Mouse (Mus musculus): ENCODE measurements around the gene Dnah17.

Gene Dnah17

GRCm38 (mm10) chr11:117983770-117984169 is 146.7 kb downstream of the Dnah17 start:
- Histone ChIP-seq H3K4me1 (replicated peaks; ENCODE audit: low read depth, low read length) (peaks cover 83% of the 10 kb centered on the region), H3K36me3 (ENCODE audit: insufficient read depth, low read length) (no peaks in the 10 kb centered on the region), H3K4me3 (replicated peaks; ENCODE audit: low read length) (no peak overlapping the region), H3K27me3 (ENCODE audit: insufficient read depth, low read length) (no peaks in the 10 kb centered on the region), H3K9me3 (ENCODE audit: low read length) (no peaks in the 10 kb centered on the region)
- TF ChIP-seq CTCF (conservative IDR thresholded peaks at IDR 0.05; ENCODE audit: low read length) (no peak), NANOG (IDR thresholded peaks at IDR 0.05; ENCODE audit: borderline replicate concordance, low read length) (no peak), POU5F1 (IDR thresholded peaks at IDR 0.05; ENCODE audit: borderline replicate concordance, low read length) (no peak)

- Histone ChIP-seq H3K4me3 (replicated peaks; ENCODE audit: low read length) (no peak overlapping the region; the same call in 1 of the 2 replicates), H3K36me3 (ENCODE audit: insufficient read depth, low read length) (no peaks in the 10 kb centered on the region), H3K27me3 (ENCODE audit: insufficient read depth, low read length) (no peaks in the 10 kb centered on the region), H3K9me3 (ENCODE audit: low read length) (no peaks in the 10 kb centered on the region), H3K4me1 (replicated peaks; ENCODE audit: low read depth, low read length) (peaks cover 81% of the 10 kb centered on the region)
- TF ChIP-seq CTCF (conservative IDR thresholded peaks at IDR 0.05; ENCODE audit: low read length) (no peak), POU5F1 (IDR thresholded peaks at IDR 0.05; ENCODE audit: borderline replicate concordance, low read length) (no peak), NANOG (IDR thresholded peaks at IDR 0.05; ENCODE audit: borderline replicate concordance, low read length) (no peak)
Observed at GRCm38 (mm10) chr11:117982426-117982825, 148.0 kb downstream of the Dnah17 start.

GRCm38 (mm10) chr11:117979388-117979787 is 151.0 kb downstream of the Dnah17 start:
- peaks cover 94% of the 10 kb centered on the region for H3K4me1 ChIP-seq (replicated peaks; ENCODE audit: low read depth, low read length)
- peak overlapping the region; percentile 23; the same call in 1 of the 2 replicates for H3K4me3 ChIP-seq (replicated peaks; ENCODE audit: low read length)
- TF ChIP-seq POU5F1 (IDR thresholded peaks at IDR 0.05; ENCODE audit: borderline replicate concordance, low read length) (no peak), CTCF (conservative IDR thresholded peaks at IDR 0.05; ENCODE audit: low read length) (no peak), NANOG (IDR thresholded peaks at IDR 0.05; ENCODE audit: borderline replicate concordance, low read length) (no peak)
- H3K27me3 ChIP-seq (ENCODE audit: insufficient read depth, low read length) = no peaks in the 10 kb centered on the region
- no peaks in the 10 kb centered on the region for H3K9me3 ChIP-seq (ENCODE audit: low read length)
- H3K36me3 ChIP-seq (ENCODE audit: insufficient read depth, low read length) = no peaks in the 10 kb centered on the region

- peaks cover 94% of the 10 kb centered on the region for H3K4me1 ChIP-seq (replicated peaks; ENCODE audit: low read depth, low read length)
- no peak for TF ChIP-seq POU5F1 (IDR thresholded peaks at IDR 0.05; ENCODE audit: borderline replicate concordance, low read length)
- no peak for TF ChIP-seq CTCF (conservative IDR thresholded peaks at IDR 0.05; ENCODE audit: low read length)
- no peak for TF ChIP-seq NANOG (IDR thresholded peaks at IDR 0.05; ENCODE audit: borderline replicate concordance, low read length)
- H3K4me3 ChIP-seq (replicated peaks; ENCODE audit: low read length) = peak overlapping the region; percentile 35; the same call in 1 of the 2 replicates
- H3K27me3 ChIP-seq (ENCODE audit: insufficient read depth, low read length) = no peaks in the 10 kb centered on the region
- no peaks in the 10 kb centered on the region for H3K9me3 ChIP-seq (ENCODE audit: low read length)
- H3K36me3 ChIP-seq (ENCODE audit: insufficient read depth, low read length) = no peaks in the 10 kb centered on the region
Observed at GRCm38 (mm10) chr11:117977694-117978360, 152.6 kb downstream of the Dnah17 start.

GRCm38 (mm10) chr11:117976081-117976582 is 154.3 kb downstream of the Dnah17 start:
- no peak; the same call in 1 of the 2 replicates for TF ChIP-seq POU5F1 (IDR thresholded peaks at IDR 0.05; ENCODE audit: borderline replicate concordance, low read length)
- TF ChIP-seq NANOG (IDR thresholded peaks at IDR 0.05; ENCODE audit: borderline replicate concordance, low read length) = peak; percentile 10; the same call in 1 of the 2 replicates
- TF ChIP-seq CTCF (conservative IDR thresholded peaks at IDR 0.05; ENCODE audit: low read length) = no peak
- H3K4me3 ChIP-seq (replicated peaks; ENCODE audit: low read length) = peak overlapping the region; percentile 73

GRCm38 (mm10) chr11:117975211-117975967 is 155.0 kb downstream of the Dnah17 start:
- TF ChIP-seq NANOG (IDR thresholded peaks at IDR 0.05; ENCODE audit: borderline replicate concordance, low read length) = peak; percentile 83
- no peak for TF ChIP-seq POU5F1 (IDR thresholded peaks at IDR 0.05; ENCODE audit: borderline replicate concordance, low read length)
- no peak for TF ChIP-seq CTCF (conservative IDR thresholded peaks at IDR 0.05; ENCODE audit: low read length)
- H3K4me3 ChIP-seq (replicated peaks; ENCODE audit: low read length) = peak overlapping the region; percentile 73
- peaks cover 2% of the 10 kb centered on the region; the same call in 1 of the 2 replicates for H3K27me3 ChIP-seq (ENCODE audit: insufficient read depth, low read length)
- no peaks in the 10 kb centered on the region for H3K9me3 ChIP-seq (ENCODE audit: low read length)
- no peaks in the 10 kb centered on the region for H3K36me3 ChIP-seq (ENCODE audit: insufficient read depth, low read length)
- peaks cover 95% of the 10 kb centered on the region for H3K4me1 ChIP-seq (replicated peaks; ENCODE audit: low read depth, low read length)

More at GRCm38 (mm10) chr11:117976081-117976582, 154.3 kb downstream of the Dnah17 start:
- Histone ChIP-seq H3K27me3 (ENCODE audit: insufficient read depth, low read length) (no peaks in the 10 kb centered on the region), H3K4me1 (replicated peaks; ENCODE audit: low read depth, low read length) (peaks cover 94% of the 10 kb centered on the region), H3K9me3 (ENCODE audit: low read length) (no peaks in the 10 kb centered on the region), H3K36me3 (ENCODE audit: insufficient read depth, low read length) (no peaks in the 10 kb centered on the region)

GRCm38 (mm10) chr11:117974327-117975125 is 155.9 kb downstream of the Dnah17 start:
- Histone ChIP-seq H3K4me1 (replicated peaks; ENCODE audit: low read depth, low read length) (peaks cover 93% of the 10 kb centered on the region), H3K36me3 (ENCODE audit: insufficient read depth, low read length) (no peaks in the 10 kb centered on the region), H3K4me3 (replicated peaks; ENCODE audit: low read length) (peak overlapping the region; percentile 55), H3K27me3 (ENCODE audit: insufficient read depth, low read length) (peaks cover 2% of the 10 kb centered on the region; the same call in 1 of the 2 replicates), H3K9me3 (ENCODE audit: low read length) (no peaks in the 10 kb centered on the region)
- TF ChIP-seq CTCF (conservative IDR thresholded peaks at IDR 0.05; ENCODE audit: low read length) (no peak), NANOG (IDR thresholded peaks at IDR 0.05; ENCODE audit: borderline replicate concordance, low read length) (no peak), POU5F1 (IDR thresholded peaks at IDR 0.05; ENCODE audit: borderline replicate concordance, low read length) (no peak)
